Comparison of ENCODE assay signal across 16 mouse cellular contexts in genomic region chr15:86449794-86450193, GRCm38 (mm10).
"Had no signal": no experiment of that assay in that cellular context is flagged by ENCODE, and none has a peak within 500 bp of the region (broad histone marks: within the 10 kb centered on the region; RNA-seq: fewer than 3 reads in every experiment).

No protein-coding gene starts in this region.

- H3K4me2 ChIP-seq: neural tube, embryonic 13.5 days; neural tube, embryonic 15.5 days; stomach, embryonic 15.5 days had no signal

- H3K9ac ChIP-seq: neural tube, embryonic 13.5 days; neural tube, embryonic 15.5 days; stomach, embryonic 15.5 days had no signal

- H3K27me3 ChIP-seq: neural tube, embryonic 13.5 days; neural tube, embryonic 15.5 days; stomach, embryonic 15.5 days had no signal

- H3K27ac ChIP-seq: neural tube, embryonic 13.5 days; neural tube, embryonic 15.5 days; stomach, embryonic 15.5 days; stomach, postnatal 0 days had no signal

- H3K9me3 ChIP-seq: neural tube, embryonic 13.5 days; neural tube, embryonic 15.5 days; stomach, embryonic 15.5 days had no signal

- H3K36me3 ChIP-seq: neural tube, embryonic 13.5 days; neural tube, embryonic 15.5 days; stomach, embryonic 15.5 days had no signal

- H3K4me3 ChIP-seq: neural tube, embryonic 13.5 days; neural tube, embryonic 15.5 days; stomach, embryonic 15.5 days had no signal

- DNase-seq: retina, postnatal 1 day; right cerebral cortex, adult 18-20 months; right cerebral cortex, postnatal 14 days; right cerebral cortex, postnatal 25 days; right cerebral cortex, postnatal 4 days; spleen, adult 18-20 months; thymus, adult 18-20 months; thymus, adult 2 months; thymus, postnatal 14 days; thymus, postnatal 25 days; thymus, postnatal 36 days; thymus, postnatal 4 days had no signal

- H3K4me1 ChIP-seq: neural tube, embryonic 13.5 days; neural tube, embryonic 15.5 days; stomach, embryonic 15.5 days had no signal
